In the genomic region with DNA sequence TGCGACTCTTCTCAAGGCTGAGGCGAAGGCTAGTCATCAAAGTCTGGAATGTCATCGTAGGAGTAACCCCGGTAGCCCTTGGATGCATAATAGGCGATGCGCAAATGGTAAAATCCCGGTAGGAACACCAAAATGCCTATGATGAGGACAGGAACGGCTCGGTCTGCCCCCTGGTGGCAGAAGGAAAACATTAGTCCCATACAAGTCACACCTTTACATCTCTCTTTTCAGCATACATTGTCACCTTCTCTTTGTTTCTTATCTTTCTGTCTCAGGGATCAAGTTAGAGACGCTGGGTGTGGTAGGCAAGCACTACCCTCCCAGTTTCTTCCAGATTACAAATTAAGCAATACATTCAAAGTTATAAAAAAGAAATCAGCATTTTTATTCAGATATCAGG, we compare ENCODE assay signal across 8 mouse cellular contexts. TPM values are rescaled to one million over a fixed set of nuclear protein-coding genes. Genes with fewer than 3 reads are reported as not detected.
DNase-seq lines count a peak whose midpoint lies in the region; ATAC-seq and TF ChIP-seq lines count a peak whose summit lies in the region.
"Not testable (repeated sequence)": the region's sequence is repeated elsewhere in the genome, so short reads cannot be mapped to it uniquely, and the experiment has no call there.

No protein-coding gene starts in this region.

- H3K4me3 ChIP-seq in liver, embryonic 12.5 days; stomach, postnatal 0 days (ENCODE audit: low read depth, low read length): not testable (repeated sequence)

- not testable (repeated sequence) for H3K9me3 ChIP-seq in liver, embryonic 12.5 days (replicated peaks); stomach, postnatal 0 days (ENCODE audit: control insufficient read depth, low read length)

- H3K27ac ChIP-seq in liver, embryonic 12.5 days: peak overlapping the region; percentile 22; the same call in 1 of the 2 replicates
- H3K27ac ChIP-seq in stomach, postnatal 0 days (replicated peaks): not testable (repeated sequence)

- ATAC-seq in erythroblast, adult 5-6 weeks (replicated peaks; ENCODE audit: low FRiP score, poor library complexity, severe bottlenecking): peak; percentile 66; the same call in 1 of the 2 replicates
- ATAC-seq in liver, embryonic 12.5 days: peak; percentile 28; the same call in 1 of the 2 replicates
- 0 out of 2 replicates have a peak, but pooled peaks have one; percentile 38 for ATAC-seq in stomach, postnatal 0 days (ENCODE audit: low FRiP score, low TSS enrichment)

- H3K4me2 ChIP-seq in liver, embryonic 12.5 days; stomach, postnatal 0 days (replicated peaks; ENCODE audit: low read depth): not testable (repeated sequence)

- H3K27me3 ChIP-seq in liver, embryonic 12.5 days (replicated peaks); stomach, postnatal 0 days (ENCODE audit: control insufficient read depth, insufficient read depth, low read length): not testable (repeated sequence)

- peaks cover 58% of the 10 kb centered on the region for H3K36me3 ChIP-seq in liver, embryonic 12.5 days
- H3K36me3 ChIP-seq in stomach, postnatal 0 days (ENCODE audit: control insufficient read depth, insufficient read depth, low read length): not testable (repeated sequence)

- peak; percentile 74 for TF ChIP-seq CTCF in stomach, postnatal 0 days (IDR thresholded peaks at IDR 0.05; ENCODE audit: low read depth)

- WGBS in liver, embryonic 12.5 days (ENCODE audit: insufficient replicate concordance): 28% methylated on average over 10 of the region's 10 CpGs
- 22% methylated on average over 6 of the region's 10 CpGs for WGBS in stomach, postnatal 0 days

- H3K4me1 ChIP-seq in liver, embryonic 12.5 days; stomach, postnatal 0 days (replicated peaks; ENCODE audit: control insufficient read depth, insufficient read depth): not testable (repeated sequence)

- TF ChIP-seq EP300 in stomach, postnatal 0 days (optimal IDR thresholded peaks at IDR 0.05): not testable (repeated sequence)

- peak; percentile 43 for DNase-seq in ES-CJ7 (ENCODE audit: low read depth, low spot score)
- DNase-seq in brain, adult 2 months (ENCODE audit: low read depth, low spot score): peak; percentile 52
- DNase-seq in heart, adult 8-10 months (ENCODE audit: low spot score): peak; percentile 46
- peak; percentile 46 to 87 for DNase-seq in kidney, postnatal 36 days
- DNase-seq in naive thymus-derived CD4-positive, alpha-beta T cell, adult 2 months (ENCODE audit: low read depth): peak; percentile 42
- DNase-seq in stomach, postnatal 0 days (ENCODE audit: low spot score): peak; percentile 67

- H3K9ac ChIP-seq in liver, embryonic 12.5 days; stomach, postnatal 0 days (ENCODE audit: low read length): not testable (repeated sequence)

RNA-seq across cellular contexts. Expression of gene Tmem230, which starts 7.2 kb away (rescaled TPM):
- 21.3 and 27.4 TPM in 2 replicates for total RNA-seq in erythroblast, adult 5-6 weeks (2015; ENCODE audit: low replicate concordance)
- 9.9 and 13.3 TPM in 2 replicates for total RNA-seq in erythroblast, adult 5-6 weeks (2017; ENCODE audit: low replicate concordance)
- total RNA-seq in heart, adult 8-10 months (2022): 10 to 100 TPM; 25.1 to 29.2 (median 26.2) TPM
- 24.4 and 25.7 TPM in 2 replicates for polyA plus RNA-seq in liver, embryonic 12.5 days (2016; fragmentation: Nextera tagmentation; extraction: Ambion mirVana)
- polyA plus RNA-seq in stomach, postnatal 0 days (2015; fragmentation: Nextera tagmentation; extraction: Ambion mirVana): 28.6 and 29.4 TPM in 2 replicates

RNA-seq across cellular contexts. Expression of gene Pcna, which starts 12.7 kb away (rescaled TPM):
- 310 and 324 TPM in 2 replicates for total RNA-seq in erythroblast, adult 5-6 weeks (2015; ENCODE audit: low replicate concordance)
- total RNA-seq in erythroblast, adult 5-6 weeks (2017; ENCODE audit: low replicate concordance): 228 and 255 TPM in 2 replicates
- total RNA-seq in heart, adult 8-10 months (2022): 10 to 100 TPM; 33.1 to 42.6 (median 38.3) TPM
- polyA plus RNA-seq in liver, embryonic 12.5 days (2016; fragmentation: Nextera tagmentation; extraction: Ambion mirVana): 353 and 360 TPM in 2 replicates
- polyA plus RNA-seq in stomach, postnatal 0 days (2015; fragmentation: Nextera tagmentation; extraction: Ambion mirVana): 108 and 110 TPM in 2 replicates

RNA-seq across cellular contexts. Expression of gene Cds2, which starts 22.5 kb away (rescaled TPM):
- total RNA-seq in erythroblast, adult 5-6 weeks (2015; ENCODE audit: low replicate concordance): 5.4 and 6.1 TPM in 2 replicates
- 6.0 and 7.9 TPM in 2 replicates for total RNA-seq in erythroblast, adult 5-6 weeks (2017; ENCODE audit: low replicate concordance)
- total RNA-seq in heart, adult 8-10 months (2022): 10 to 100 TPM; 79.2 to 97.9 (median 83.9) TPM
- polyA plus RNA-seq in liver, embryonic 12.5 days (2016; fragmentation: Nextera tagmentation; extraction: Ambion mirVana): 13.7 and 15.4 TPM in 2 replicates
- polyA plus RNA-seq in stomach, postnatal 0 days (2015; fragmentation: Nextera tagmentation; extraction: Ambion mirVana): 12.6 and 13.1 TPM in 2 replicates

Comparison
In these comparisons a context has a peak if more than half of its experiments do, and no peak if none do; other contexts are left out.
1. RNA of gene Pcna, which starts 12.7 kb away (total RNA-seq): 228 to 324 TPM in erythroblast, adult 5-6 weeks; 33.1 to 42.6 TPM in heart, adult 8-10 months; every median in the first group is over 4 times any median in the second.
2. RNA of gene Cds2, which starts 22.5 kb away (total RNA-seq): 79.2 to 97.9 TPM in heart, adult 8-10 months; 5.4 to 7.9 TPM in erythroblast, adult 5-6 weeks; every median in the first group is over 4 times any median in the second.
3. Peak in every context shown above with its lines, with median percentiles within 50 percentile points of each other: DNase-seq and ATAC-seq.